In genomic region chr11:19010396-19010811, GRCm38 (mm10) we compare ENCODE assay signal across 8 mouse cellular contexts. TPM values are rescaled to one million over a fixed set of nuclear protein-coding genes. Genes with fewer than 3 reads are reported as not detected.
DNase-seq lines count a peak whose midpoint lies in the region; ATAC-seq lines count a peak whose summit lies in the region.

No protein-coding gene starts in this region.

- peak overlapping the region; percentile 47 for H3K4me2 ChIP-seq in midbrain, embryonic 12.5 days (replicated peaks)

- H3K27me3 ChIP-seq in embryonic facial prominence, embryonic 10.5 days (replicated peaks; ENCODE audit: low read depth, poor library complexity, severe bottlenecking) = peaks cover 93% of the 10 kb centered on the region
- peaks cover 50% of the 10 kb centered on the region for H3K27me3 ChIP-seq in midbrain, embryonic 12.5 days

- H3K36me3 ChIP-seq in embryonic facial prominence, embryonic 10.5 days (replicated peaks) = peaks cover 38% of the 10 kb centered on the region
- H3K36me3 ChIP-seq in midbrain, embryonic 12.5 days = no peaks in the 10 kb centered on the region

- intact Hi-C loops in heart, postnatal 14 days (cut with DNase I) = loop anchor here (5.0 kb wide), 2 partner anchors 53 to 998 kb away; no protein-coding TSS in a partner anchor

- H3K4me3 ChIP-seq in embryonic facial prominence, embryonic 10.5 days = peak overlapping the region; percentile 46
- H3K4me3 ChIP-seq in midbrain, embryonic 12.5 days = peak overlapping the region; percentile 19

- H3K9ac ChIP-seq in midbrain, embryonic 12.5 days (replicated peaks) = peak overlapping the region; percentile 44

- DNase-seq in ovary, postnatal 36 days (ENCODE audit: low spot score) = peak; percentile 53
- DNase-seq in ovary, postnatal 14 days (ENCODE audit: low spot score) = no peak
- DNase-seq in embryonic facial prominence, embryonic 10.5 days (ENCODE audit: low spot score) = peak; percentile 49
- DNase-seq in heart, postnatal 14 days = peak; percentile 46 to 50
- DNase-seq in spleen, postnatal 36 days (ENCODE audit: low spot score in 2 of 2) = no peak

- H3K9me3 ChIP-seq in embryonic facial prominence, embryonic 10.5 days = no peaks in the 10 kb centered on the region
- no peaks in the 10 kb centered on the region for H3K9me3 ChIP-seq in midbrain, embryonic 12.5 days

- peak; percentile 50 for ATAC-seq in midbrain, embryonic 12.5 days (ENCODE audit: low FRiP score, low read depth)
- no peak for ATAC-seq in frontal cortex, adult (ENCODE audit: low TSS enrichment)
- no peak for ATAC-seq in erythroid progenitor cell, adult 5-6 weeks (replicated peaks; ENCODE audit: low FRiP score, poor library complexity, severe bottlenecking)

- H3K27ac ChIP-seq in embryonic facial prominence, embryonic 10.5 days (replicated peaks) = peak overlapping the region; percentile 78
- 0 out of 2 replicates have a peak overlapping the region, but pooled peaks have one; percentile 35 for H3K27ac ChIP-seq in midbrain, embryonic 12.5 days (replicated peaks)

- peaks cover 64% of the 10 kb centered on the region for H3K4me1 ChIP-seq in embryonic facial prominence, embryonic 10.5 days
- peaks cover 65% of the 10 kb centered on the region for H3K4me1 ChIP-seq in midbrain, embryonic 12.5 days

- WGBS in embryonic facial prominence, embryonic 10.5 days = 5% methylated on average over 14 of the region's 14 CpGs
- WGBS in midbrain, embryonic 12.5 days = 5% methylated on average over 14 of the region's 14 CpGs

RNA-seq across cellular contexts. Expression of gene Meis1, which starts 8.4 kb away (rescaled TPM):
- polyA plus RNA-seq in embryonic facial prominence, embryonic 10.5 days (2016; fragmentation: Nextera tagmentation; extraction: Ambion mirVana) = 73.3 and 89.6 TPM in 2 replicates
- 10 to 100 TPM; 30.1 to 33.9 TPM for total RNA-seq in heart, postnatal 14 days (2021)
- 40.5 and 44.8 TPM in 2 replicates for polyA plus RNA-seq in midbrain, embryonic 12.5 days (2016; fragmentation: Nextera tagmentation; extraction: Ambion mirVana)
- 6.1 and 8.0 TPM in 2 replicates for total RNA-seq in erythroid progenitor cell, adult 5-6 weeks (2015; ENCODE audit: low replicate concordance)
- total RNA-seq in erythroid progenitor cell, adult 5-6 weeks (2017; ENCODE audit: low replicate concordance) = 1.8 and 3.5 TPM in 2 replicates

Comparison
In these comparisons a context has a peak if more than half of its experiments do, and no peak if none do; other contexts are left out.
1. DNase-seq: peak in ovary, postnatal 36 days (single experiment), embryonic facial prominence, embryonic 10.5 days (single experiment) and heart, postnatal 14 days (2 of 2); none in ovary, postnatal 14 days (single experiment) and spleen, postnatal 36 days (0 of 2).